ENCODE assay signal across 31 mouse cellular contexts in the genomic region with DNA sequence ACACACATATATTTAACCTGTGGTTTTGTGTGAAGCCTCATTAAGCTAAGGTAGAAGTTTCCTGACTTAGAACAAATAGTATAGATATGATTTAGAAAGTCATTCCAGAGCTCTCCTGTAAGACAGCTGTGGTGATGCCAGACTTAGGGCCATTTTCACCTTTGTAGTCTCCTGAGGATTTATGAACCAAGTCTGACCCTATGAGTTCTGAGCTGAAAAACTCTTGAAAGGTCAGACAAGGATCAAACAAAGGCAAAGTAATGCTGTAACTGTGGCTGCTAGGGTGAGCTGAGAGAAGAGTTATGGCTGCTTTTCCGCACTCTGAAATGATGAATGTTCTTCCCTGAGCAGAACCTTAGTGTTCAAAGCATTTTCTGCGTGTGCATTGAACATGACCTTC. TPM values are rescaled to one million over a fixed set of nuclear protein-coding genes. Genes with fewer than 3 reads are reported as not detected.
DNase-seq lines count a peak whose midpoint lies in the region; ATAC-seq and TF ChIP-seq lines count a peak whose summit lies in the region.
"Had no signal": no experiment of that assay in that cellular context is flagged by ENCODE, and none has a peak within 500 bp of the region (broad histone marks: within the 10 kb centered on the region; RNA-seq: fewer than 3 reads in every experiment).

No protein-coding gene starts in this region.

- H3K4me1 ChIP-seq in limb, embryonic 11.5 days (ENCODE audit: control insufficient read depth, insufficient read depth, low read length): no peaks in the 10 kb centered on the region
- peaks cover 7% of the 10 kb centered on the region for H3K4me1 ChIP-seq in limb, embryonic 10.5 days
- H3K4me1 ChIP-seq in forebrain, embryonic 13.5 days: 0 out of 2 replicates have a peak, but pooled peaks cover 5% of the 10 kb centered on the region
- H3K4me1 ChIP-seq: embryonic facial prominence, embryonic 12.5 days; forebrain, embryonic 15.5 days; hindbrain, embryonic 12.5 days; limb, embryonic 15.5 days; liver, embryonic 13.5 days; megakaryocyte, embryonic 14.5 days had no signal

- no peak for ATAC-seq in limb, embryonic 11.5 days (ENCODE audit: insufficient number of reproducible peaks, low FRiP score, low TSS enrichment, low read depth)
- ATAC-seq in forebrain, embryonic 13.5 days: no peak
- ATAC-seq: CD4-positive, CD25-positive, alpha-beta regulatory T cell, adult 4 months; forebrain, embryonic 15.5 days; hindbrain, postnatal 0 days; intestine, postnatal 0 days; lung, postnatal 0 days had no signal

- no peak for TF ChIP-seq CTCF in left cerebral cortex, adult 2 months (IDR thresholded peaks at IDR 0.05)

- H3K36me3 ChIP-seq in limb, embryonic 11.5 days (ENCODE audit: control insufficient read depth, insufficient read depth, low read length): no peaks in the 10 kb centered on the region
- H3K36me3 ChIP-seq in limb, embryonic 10.5 days: no peaks in the 10 kb centered on the region
- H3K36me3 ChIP-seq in forebrain, embryonic 13.5 days (ENCODE audit: poor library complexity, severe bottlenecking): no peaks in the 10 kb centered on the region
- H3K36me3 ChIP-seq: embryonic facial prominence, embryonic 12.5 days; forebrain, embryonic 15.5 days; hindbrain, embryonic 12.5 days; limb, embryonic 15.5 days; liver, embryonic 13.5 days had no signal

- no peak overlapping the region for H3K27ac ChIP-seq in limb, embryonic 11.5 days (replicated peaks; ENCODE audit: low read depth, low read length)
- no peak overlapping the region for H3K27ac ChIP-seq in limb, embryonic 10.5 days
- no peak overlapping the region for H3K27ac ChIP-seq in left cerebral cortex, adult 2 months
- no peak overlapping the region for H3K27ac ChIP-seq in forebrain, embryonic 13.5 days
- H3K27ac ChIP-seq: embryonic facial prominence, embryonic 12.5 days; forebrain, embryonic 15.5 days; gastrocnemius, adult 2 months; hindbrain, embryonic 12.5 days; hindbrain, postnatal 0 days; layer of hippocampus, adult 2 months; limb, embryonic 15.5 days; liver, embryonic 13.5 days had no signal

- H3K4me3 ChIP-seq in limb, embryonic 11.5 days (ENCODE audit: low read depth, low read length): no peak overlapping the region
- no peak overlapping the region for H3K4me3 ChIP-seq in limb, embryonic 10.5 days
- H3K4me3 ChIP-seq in left cerebral cortex, adult 2 months: no peak overlapping the region
- no peak overlapping the region for H3K4me3 ChIP-seq in forebrain, embryonic 13.5 days
- H3K4me3 ChIP-seq: embryonic facial prominence, embryonic 12.5 days; forebrain, embryonic 15.5 days; gastrocnemius, adult 2 months; hindbrain, embryonic 12.5 days; layer of hippocampus, adult 2 months; limb, embryonic 15.5 days; liver, embryonic 13.5 days; megakaryocyte, embryonic 14.5 days had no signal

- 22% methylated on average over 2 of the region's 2 CpGs for WGBS in limb, embryonic 11.5 days
- WGBS in limb, embryonic 10.5 days: 19% methylated on average over 2 of the region's 2 CpGs
- WGBS in forebrain, embryonic 13.5 days: 85% methylated on average over 2 of the region's 2 CpGs

- no peak overlapping the region for H3K4me2 ChIP-seq in limb, embryonic 11.5 days (ENCODE audit: low read depth, severe bottlenecking)
- H3K4me2 ChIP-seq in forebrain, embryonic 13.5 days: no peak overlapping the region
- H3K4me2 ChIP-seq: embryonic facial prominence, embryonic 12.5 days; forebrain, embryonic 15.5 days; heart, embryonic 11.5 days; hindbrain, embryonic 12.5 days; limb, embryonic 15.5 days; liver, embryonic 13.5 days had no signal

- intact Hi-C loops in left cerebral cortex, adult 2 months (cut with DNase I): no loop called here

- no peak overlapping the region for H3K9ac ChIP-seq in limb, embryonic 11.5 days (ENCODE audit: low read length)
- no peak overlapping the region for H3K9ac ChIP-seq in forebrain, embryonic 13.5 days
- H3K9ac ChIP-seq: embryonic facial prominence, embryonic 12.5 days; forebrain, embryonic 15.5 days; hindbrain, embryonic 12.5 days; limb, embryonic 15.5 days; liver, embryonic 13.5 days had no signal

- DNase-seq in embryo, embryonic 10 days (ENCODE audit: low spot score): peak; percentile 35
- no peak for DNase-seq in embryo, embryonic 9.5 days (ENCODE audit: extremely low spot score)
- DNase-seq in limb, embryonic 11.5 days (ENCODE audit: low spot score): peak; percentile 37
- DNase-seq in limb, embryonic 10.5 days (ENCODE audit: low spot score): no peak
- DNase-seq in forelimb bud, embryonic 11.5 days (ENCODE audit: low read depth, low spot score): peak; percentile 38
- DNase-seq in left cerebral cortex, adult 2 months (ENCODE audit: extremely low spot score in 1 of 2, low spot score in 2 of 2): no peak
- DNase-seq: cerebellum, adult 9-10 months; gastrocnemius, adult 2 months; gastrocnemius, postnatal 36 days; heart, adult 18-20 months; heart, postnatal 36 days; kidney, postnatal 36 days; liver, embryonic 13.5 days; lung, adult 18-20 months; lung, postnatal 4 days; midbrain, embryonic 14.5 days; retina, postnatal 1 day; right cerebral cortex, postnatal 14 days; thymus, postnatal 4 days had no signal

- H3K9me3 ChIP-seq in limb, embryonic 11.5 days (ENCODE audit: control insufficient read depth, low read length): no peaks in the 10 kb centered on the region
- no peaks in the 10 kb centered on the region for H3K9me3 ChIP-seq in limb, embryonic 10.5 days (replicated peaks)
- H3K9me3 ChIP-seq in forebrain, embryonic 13.5 days (replicated peaks): no peaks in the 10 kb centered on the region
- H3K9me3 ChIP-seq: embryonic facial prominence, embryonic 12.5 days; forebrain, embryonic 15.5 days; hindbrain, embryonic 12.5 days; limb, embryonic 15.5 days; liver, embryonic 13.5 days; megakaryocyte, embryonic 14.5 days had no signal

- H3K27me3 ChIP-seq in limb, embryonic 11.5 days (ENCODE audit: control insufficient read depth, insufficient read depth, low read length): no peaks in the 10 kb centered on the region
- no peaks in the 10 kb centered on the region for H3K27me3 ChIP-seq in limb, embryonic 10.5 days (ENCODE audit: low read depth, poor library complexity, severe bottlenecking)
- H3K27me3 ChIP-seq in forebrain, embryonic 13.5 days: no peaks in the 10 kb centered on the region
- H3K27me3 ChIP-seq: embryonic facial prominence, embryonic 12.5 days; forebrain, embryonic 15.5 days; hindbrain, embryonic 12.5 days; limb, embryonic 15.5 days; liver, embryonic 13.5 days; megakaryocyte, embryonic 14.5 days had no signal

RNA-seq across cellular contexts. Expression of a gene that starts 58.9 kb away (rescaled TPM):
- 16.4 and 18.4 TPM in 2 replicates for polyA plus RNA-seq in limb, embryonic 11.5 days (2014; fragmentation: Nextera tagmentation; extraction: Ambion mirVana)
- 12.5 and 12.8 TPM in 2 replicates for polyA plus RNA-seq in limb, embryonic 10.5 days (2016; fragmentation: Nextera tagmentation; extraction: Ambion mirVana)
- 10 to 100 TPM; 67.7 to 75.2 TPM for total RNA-seq in left cerebral cortex, adult 2 months (2021)
- 9.9 and 13.1 TPM in 2 replicates for polyA plus RNA-seq in forebrain, embryonic 13.5 days (2015; fragmentation: Nextera tagmentation; extraction: Ambion mirVana)
- polyA plus RNA-seq: CD4-positive, CD25-positive, alpha-beta regulatory T cell, adult 4 months had no signal

Comparison
In these comparisons a context has a peak if more than half of its experiments do, and no peak if none do; other contexts are left out.
1. DNase-seq: peak in embryo, embryonic 10 days (single experiment), limb, embryonic 11.5 days (single experiment) and forelimb bud, embryonic 11.5 days (single experiment); none in embryo, embryonic 9.5 days (single experiment), limb, embryonic 10.5 days (single experiment) and left cerebral cortex, adult 2 months (0 of 2).